Mouse (Mus musculus) midbrain, embryonic 12.5 days (tissue): ENCODE results near the gene Tomm5. TPM values are rescaled to one million over a fixed set of nuclear protein-coding genes. Genes with fewer than 3 reads are reported as not detected.
"Not testable (repeated sequence)": the region's sequence is repeated elsewhere in the genome, so short reads cannot be mapped to it uniquely, and the experiment has no call there.

Experiments used
- ATAC-seq: fragments of 200-750 bp; cut with Nextera tagmentation; 2 replicates; pipeline ENCODE4 v1.8.0; 2017; ENCODE audit warnings: low read depth, moderate TSS enrichment, moderate library complexity; ENCODE audit not compliant: low FRiP score
- H3K27ac ChIP-seq: fragments of 300-500 bp; sonication (generic); replicated peaks from 2 replicates; pipeline ENCODE4 v1.5.1; 2016; ENCODE audit warnings: mild to moderate bottlenecking
- H3K27me3 ChIP-seq: fragments of 300-500 bp; sonication (generic); 2 replicates; pipeline ENCODE4 v1.6.1; 2016; ENCODE audit warnings: mild to moderate bottlenecking
- H3K36me3 ChIP-seq: fragments of 300-500 bp; sonication (generic); 2 replicates; pipeline ENCODE4 v1.6.1; 2016
- H3K4me1 ChIP-seq: fragments of 300-500 bp; sonication (generic); 2 replicates; pipeline ENCODE4 v1.6.1; 2016
- H3K4me2 ChIP-seq: fragments of 300-500 bp; sonication (generic); replicated peaks from 2 replicates; pipeline ENCODE4 v1.6.1; 2016; ENCODE audit warnings: mild to moderate bottlenecking, moderate library complexity
- H3K4me3 ChIP-seq: fragments of 300-500 bp; sonication (generic); 2 replicates; pipeline ENCODE4 v1.5.1; 2016; ENCODE audit warnings: mild to moderate bottlenecking
- H3K9ac ChIP-seq: fragments of 300-500 bp; sonication (generic); replicated peaks from 2 replicates; pipeline ENCODE4 v1.6.1; 2016; ENCODE audit warnings: mild to moderate bottlenecking, moderate library complexity
- H3K9me3 ChIP-seq: fragments of 300-500 bp; sonication (generic); 2 replicates; pipeline ENCODE4 v1.6.1; 2016; ENCODE audit warnings: mild to moderate bottlenecking
- WGBS: fragments of 180-500 bp; shearing (Covaris S2); methylation state at CpG from one replicate; pipeline ENCODE4 v1.1.7; 2016; 5-methylcytosine and 5-hydroxymethylcytosine counted together
- polyA plus RNA-seq: library from polyadenylated mRNA; unstranded; fragments of >200 nt; fragmentation: Nextera tagmentation; extraction: Ambion mirVana; gene quantifications from 2 replicates; pipeline ENCODE4 v1.2.1, GENCODE M21; 2016

Gene Tomm5
- polyA plus RNA-seq, 1 experiment from 2014 or later, result 148 TPM

GRCm38 (mm10) chr4:45063836-45064235 is 44.1 kb downstream of the Tomm5 start:
- 80% methylated on average over 1 of the region's 1 CpGs for WGBS
- ATAC-seq, result not testable (repeated sequence)
- peaks cover 15% of the 10 kb centered on the region for H3K36me3 ChIP-seq

GRCm38 (mm10) chr4:45055451-45055850 is 52.5 kb downstream of the Tomm5 start:
- ATAC-seq, result no peak
- peaks cover 25% of the 10 kb centered on the region for H3K36me3 ChIP-seq
- no peak overlapping the region for H3K9ac ChIP-seq
- 94% methylated on average over 8 of the region's 8 CpGs for WGBS
- no peaks in the 10 kb centered on the region for H3K4me1 ChIP-seq
- H3K27ac ChIP-seq, result no peak overlapping the region
- H3K4me3 ChIP-seq, result no peak overlapping the region
- no peaks in the 10 kb centered on the region for H3K9me3 ChIP-seq
- H3K27me3 ChIP-seq, result no peaks in the 10 kb centered on the region
- no peak overlapping the region for H3K4me2 ChIP-seq

More at GRCm38 (mm10) chr4:45063836-45064235, 44.1 kb downstream of the Tomm5 start:
- H3K4me3 ChIP-seq, H3K9ac ChIP-seq, H3K4me1 ChIP-seq, H3K4me2 ChIP-seq, H3K27ac ChIP-seq, H3K9me3 ChIP-seq, H3K27me3 ChIP-seq: not testable (repeated sequence)

Other genes starting within 250 kb of the Tomm5 start
- gene Grhpr, start 126.7 kb downstream of the Tomm5 start, polyA plus RNA-seq, result 31.6 and 31.8 TPM in 2 replicates
- 49.7 TPM in 2 replicates for gene Zbtb5, start 95.7 kb downstream of the Tomm5 start, polyA plus RNA-seq
- 40.7 and 46.3 TPM in 2 replicates for gene Polr1e, start 89.5 kb downstream of the Tomm5 start, polyA plus RNA-seq
- gene Fbxo10, start 23.5 kb downstream of the Tomm5 start, polyA plus RNA-seq, result 13.8 and 14.5 TPM in 2 replicates
- gene Frmpd1, start 76.8 kb upstream of the Tomm5 start, polyA plus RNA-seq, result 2.0 and 2.1 TPM in 2 replicates
- gene Trmt10b, start 189.0 kb upstream of the Tomm5 start, polyA plus RNA-seq, result 17.0 and 24.4 TPM in 2 replicates
- gene Dcaf10, start 234.0 kb upstream of the Tomm5 start, polyA plus RNA-seq, result 12.8 and 14.2 TPM in 2 replicates
- 81.3 and 86.7 TPM in 2 replicates for gene Exosc3, start 234.6 kb upstream of the Tomm5 start, polyA plus RNA-seq